Mouse (Mus musculus) neutrophil, adult 65 days (primary cell): ENCODE results near the gene Cox6a2. TPM values are rescaled to one million over a fixed set of nuclear protein-coding genes. Genes with fewer than 3 reads are reported as not detected.

Experiments used
- total RNA-seq: library from RNA; stranded (reverse); gene quantifications from 2 replicates; pipeline ENCODE4 v1.2.4, GENCODE M21; 2023

Gene Cox6a2
- not detected in 2 replicates for total RNA-seq

DNA sequence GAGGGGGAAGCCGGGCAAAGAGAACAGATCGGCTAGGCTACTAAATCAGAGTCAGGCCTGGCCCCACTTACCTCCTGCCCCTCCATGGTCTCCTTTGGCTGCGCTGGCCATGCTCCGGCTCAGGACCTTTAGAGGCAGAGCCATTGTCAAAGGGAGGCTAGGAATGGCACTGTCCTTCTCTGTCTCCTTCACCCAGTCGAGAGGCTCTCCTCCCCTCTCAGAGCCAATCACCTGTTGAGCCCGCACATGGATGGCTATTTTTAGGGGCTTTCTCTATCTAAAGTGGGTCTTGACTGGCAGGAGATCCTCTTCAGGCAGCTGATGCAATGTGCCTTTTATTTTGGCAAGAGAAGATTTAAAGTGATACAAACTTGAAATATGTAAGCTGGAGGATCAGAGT is at the start of gene Cox6a2:
TSS of gene Cox6a2 (minus strand) at position 236 of the 400 bp plus-strand sequence.

DNA sequence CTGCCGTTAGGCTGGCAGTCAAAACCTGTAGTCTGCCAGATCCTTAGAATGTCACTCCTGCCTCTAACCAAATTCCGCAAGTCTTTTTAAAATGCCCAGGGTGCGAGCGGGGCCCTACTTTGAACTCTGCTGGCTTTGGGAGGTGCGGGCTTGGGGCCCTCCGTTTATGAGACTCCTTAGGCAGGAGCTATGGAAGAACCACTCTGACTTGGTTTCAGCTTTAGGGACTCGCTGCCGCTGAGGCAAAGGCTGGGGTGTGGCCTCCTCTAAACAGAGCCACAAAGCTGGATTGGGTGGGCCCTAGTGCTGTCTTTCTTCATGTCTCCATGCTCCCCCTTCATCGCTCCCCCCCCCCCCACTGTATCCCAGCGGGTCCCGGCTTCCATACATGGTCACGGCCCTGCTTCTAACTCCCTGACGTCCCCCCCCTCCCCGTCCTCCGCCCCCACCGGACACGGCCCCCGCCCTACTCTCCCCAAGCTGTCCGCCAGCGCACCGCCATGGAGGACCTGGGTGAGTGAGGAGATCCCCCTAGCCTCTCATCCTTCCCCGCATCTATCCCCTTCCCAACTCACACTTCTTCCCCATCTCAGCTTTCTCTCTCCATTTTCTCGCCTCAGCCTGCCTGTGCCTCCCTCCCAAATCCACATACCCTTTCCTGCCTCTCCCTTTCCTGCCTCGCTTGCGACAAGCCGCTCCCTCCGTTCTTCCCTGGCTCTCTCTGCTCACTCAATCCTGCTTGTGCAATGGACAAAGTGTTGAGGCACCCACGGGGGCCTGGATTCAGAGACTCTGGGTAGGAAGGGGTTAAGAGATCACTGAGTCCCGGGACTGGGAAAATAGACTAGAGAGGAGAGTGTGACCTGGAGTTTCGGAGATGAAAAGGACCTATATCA is 40.6 kb upstream of the Cox6a2 start, which contains the start of gene Tgfb1i1:
TSS of gene Tgfb1i1 (plus strand) at position 317 of the 896 bp plus-strand sequence.

GRCm38 (mm10) chr7:128237927-128238778 is 32.0 kb upstream of the Cox6a2 start, which contains the start of gene 9130023H24Rik:
TSS of gene 9130023H24Rik (minus strand) at chr7:128238031.

DNA sequence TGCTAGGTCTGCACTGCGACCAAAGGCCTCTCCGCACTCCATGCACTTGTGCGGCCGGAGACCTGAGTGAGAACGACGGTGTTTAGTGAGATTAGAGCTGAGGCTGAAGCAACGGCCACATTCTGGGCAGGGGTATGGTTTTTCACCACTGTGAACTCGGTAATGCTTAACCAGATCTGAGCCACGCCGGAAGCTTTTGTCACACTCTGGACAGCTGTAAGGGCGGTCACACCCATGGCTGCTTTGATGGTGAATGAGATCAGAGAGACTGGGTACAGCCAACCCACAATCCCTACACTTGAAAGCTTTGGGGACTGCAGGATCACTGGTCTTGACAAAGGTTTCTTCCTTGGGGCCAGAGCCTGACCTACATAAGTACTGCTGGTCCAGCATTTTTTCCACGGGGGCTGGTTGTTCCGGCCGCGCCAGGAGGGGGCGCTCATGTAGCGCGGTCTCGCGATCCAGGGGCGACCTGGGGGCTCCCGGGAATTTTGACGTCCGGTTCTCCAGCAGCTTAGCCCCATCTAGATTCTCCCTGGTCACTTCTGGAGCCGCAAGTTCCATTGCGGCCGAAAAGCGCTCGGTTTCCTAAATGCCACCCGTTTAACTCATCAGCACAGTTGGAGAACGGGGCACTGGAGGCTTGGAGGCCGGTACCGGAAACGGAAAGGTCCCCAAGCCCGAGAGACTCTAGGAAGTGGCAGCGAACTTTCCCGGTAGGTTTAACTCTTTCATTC is 30.8 kb upstream of the Cox6a2 start, which contains the start of gene Armc5:
TSS of gene Armc5 (plus strand) at position 487 of the 737 bp plus-strand sequence.

Other genes starting within 250 kb of the Cox6a2 start
- 510 and 553 TPM in 2 replicates for gene Fus, start 238.9 kb downstream of the Cox6a2 start, total RNA-seq
- 46.4 and 70.4 TPM in 2 replicates for gene Pycard, start 212.5 kb downstream of the Cox6a2 start, total RNA-seq
- 0.48 and 0.88 TPM in 2 replicates for gene Trim72, start 202.4 kb downstream of the Cox6a2 start, total RNA-seq
- gene Itgam, start 143.7 kb downstream of the Cox6a2 start, total RNA-seq = 944 and 1,025 TPM in 2 replicates
- 25.5 and 27.4 TPM in 2 replicates for gene Gm49368, start 143.7 kb downstream of the Cox6a2 start, total RNA-seq
- gene Itgax, start 76.8 kb downstream of the Cox6a2 start, total RNA-seq = 37.9 and 48.0 TPM in 2 replicates
- 1.00 and 1.2 TPM in 2 replicates for gene Itgad, start 52.0 kb downstream of the Cox6a2 start, total RNA-seq
- gene Armc5, start 31.0 kb upstream of the Cox6a2 start, total RNA-seq = 9.8 and 12.6 TPM in 2 replicates
- gene 9130023H24Rik, start 31.6 kb upstream of the Cox6a2 start, total RNA-seq = 3.6 and 4.4 TPM in 2 replicates
- 0.25 and 0.28 TPM in 2 replicates for gene Tgfb1i1, start 40.4 kb upstream of the Cox6a2 start, total RNA-seq
- not detected in 2 replicates for gene Slc5a2, start 59.3 kb upstream of the Cox6a2 start, total RNA-seq
- gene BC017158, start 91.8 kb upstream of the Cox6a2 start, total RNA-seq = 6.8 and 7.0 TPM in 2 replicates
- 32.2 and 32.7 TPM in 2 replicates for gene Rgs10, start 212.4 kb upstream of the Cox6a2 start, total RNA-seq